Mouse (Mus musculus) megakaryocyte, adult 5-6 weeks (primary cell): ENCODE measurements around the gene Mgat5. TPM values are rescaled to one million over a fixed set of nuclear protein-coding genes. Genes with fewer than 3 reads are reported as not detected.

Experiments used
- ATAC-seq: 2 replicates; pipeline ENCODE4 v1.8.0; 2016; ENCODE audit warnings: mild to moderate bottlenecking, inconsistent platforms; ENCODE audit not compliant: poor library complexity, severe bottlenecking
- total RNA-seq, 2 experiments: library from RNA; stranded (forward) in 1 of 2; stranded (reverse) in 1 of 2; fragments of 153-499, 151-499 nt in 1 of 2; fragments of 221-1000, 200-1000 nt in 1 of 2; gene quantifications; 2 replicates each; pipeline versions ENCODE4 v1.2.3 to v1.2.4; 2015 to 2017

Gene Mgat5
- total RNA-seq, 2 experiments from 2014 or later: 14.4 to 15.9 TPM

DNA sequence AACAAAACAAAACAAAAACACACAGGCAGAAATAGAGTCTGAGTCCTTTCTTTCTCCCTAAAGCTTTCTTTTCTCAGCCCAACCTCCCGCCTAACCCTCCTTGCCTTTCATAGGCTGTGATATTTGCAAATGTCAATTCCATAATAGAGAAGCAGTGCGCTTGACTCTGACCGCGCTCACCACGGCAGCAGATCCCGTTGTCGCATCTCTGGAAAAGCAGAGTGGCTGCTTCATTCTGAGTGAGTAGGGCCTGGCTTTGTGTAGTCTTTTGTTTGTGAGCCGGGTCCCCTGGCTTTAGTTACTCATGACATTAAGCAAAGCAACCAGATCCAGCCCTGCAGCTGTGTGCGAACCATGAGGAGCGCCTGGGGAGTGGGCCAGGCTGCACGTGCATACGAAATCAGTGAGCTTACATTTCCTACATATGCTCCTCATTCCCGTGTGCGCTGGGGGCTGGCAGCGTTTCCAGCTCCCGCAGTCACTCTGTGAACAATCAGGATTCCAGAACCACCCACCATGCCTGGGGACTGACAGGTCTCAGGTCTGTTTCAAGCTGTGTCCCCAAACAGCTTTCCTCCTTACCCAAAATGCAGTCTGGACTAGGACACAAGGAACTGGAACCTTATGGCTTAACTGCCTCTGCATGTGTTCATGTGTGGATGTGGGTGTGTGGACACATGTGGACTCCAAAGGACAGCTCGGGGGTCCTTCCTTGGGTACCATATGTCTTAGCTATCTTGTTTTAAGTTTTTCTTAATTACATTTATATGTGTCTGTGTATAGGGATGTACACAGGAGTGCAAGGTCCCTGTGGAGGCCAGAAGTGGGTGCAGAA lies 332.6 kb downstream of the Mgat5 start:
- ATAC-seq: no peak
